Mouse (Mus musculus) hematopoietic stem cell, adult 5-6 weeks (primary cell): ENCODE results near the gene Man2a1. TPM values are rescaled to one million over a fixed set of nuclear protein-coding genes. Genes with fewer than 3 reads are reported as not detected.
A peak's percentile ranks its signal among the peaks of the same experiment; 100 is the strongest.

ENCODE experiments used
- ATAC-seq, 2 experiments: fragments of 125-278 bp in 1 of 2; replicated peaks in 1 of 2; 2 replicates each; pipeline ENCODE4 v1.8.0; 2016 to 2017; ENCODE audit warnings: inconsistent platforms in 2 of 2, mild to moderate bottlenecking in 2 of 2, moderate number of reproducible peaks in 2 of 2, low read depth in 1 of 2, moderate TSS enrichment in 1 of 2; ENCODE audit not compliant: low FRiP score in 2 of 2, poor library complexity in 2 of 2, severe bottlenecking in 2 of 2, insufficient read depth in 1 of 2, low TSS enrichment in 1 of 2
- total RNA-seq: library from RNA; stranded (forward); fragments of 172-1452, 232-1000 nt; gene quantifications from 2 replicates; pipeline ENCODE4 v1.2.3, GENCODE M21; 2017

Man2a1 gene
- total RNA-seq, 1 experiment from 2014 or later, result 18.6 TPM

DNA sequence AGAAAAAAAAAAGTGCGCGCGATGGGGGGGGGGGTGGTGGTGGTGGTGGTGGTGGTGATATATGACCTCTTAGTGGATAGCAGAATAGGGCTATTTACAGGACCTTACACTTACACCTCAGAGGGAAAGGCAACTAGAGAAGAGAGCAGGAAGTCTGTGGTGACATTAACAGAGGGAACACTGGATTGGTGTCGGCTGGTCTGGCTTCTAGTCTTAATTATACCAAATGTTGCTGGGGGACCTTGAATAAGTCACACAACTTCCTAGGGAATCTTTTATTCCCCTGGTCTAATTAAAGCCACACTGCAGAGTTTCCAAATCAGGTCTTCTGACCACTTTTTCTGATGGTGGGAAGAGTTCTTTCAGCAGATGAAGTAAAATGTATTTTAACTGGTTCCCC is 163.0 kb downstream of the Man2a1 start:
- no peak for ATAC-seq

DNA sequence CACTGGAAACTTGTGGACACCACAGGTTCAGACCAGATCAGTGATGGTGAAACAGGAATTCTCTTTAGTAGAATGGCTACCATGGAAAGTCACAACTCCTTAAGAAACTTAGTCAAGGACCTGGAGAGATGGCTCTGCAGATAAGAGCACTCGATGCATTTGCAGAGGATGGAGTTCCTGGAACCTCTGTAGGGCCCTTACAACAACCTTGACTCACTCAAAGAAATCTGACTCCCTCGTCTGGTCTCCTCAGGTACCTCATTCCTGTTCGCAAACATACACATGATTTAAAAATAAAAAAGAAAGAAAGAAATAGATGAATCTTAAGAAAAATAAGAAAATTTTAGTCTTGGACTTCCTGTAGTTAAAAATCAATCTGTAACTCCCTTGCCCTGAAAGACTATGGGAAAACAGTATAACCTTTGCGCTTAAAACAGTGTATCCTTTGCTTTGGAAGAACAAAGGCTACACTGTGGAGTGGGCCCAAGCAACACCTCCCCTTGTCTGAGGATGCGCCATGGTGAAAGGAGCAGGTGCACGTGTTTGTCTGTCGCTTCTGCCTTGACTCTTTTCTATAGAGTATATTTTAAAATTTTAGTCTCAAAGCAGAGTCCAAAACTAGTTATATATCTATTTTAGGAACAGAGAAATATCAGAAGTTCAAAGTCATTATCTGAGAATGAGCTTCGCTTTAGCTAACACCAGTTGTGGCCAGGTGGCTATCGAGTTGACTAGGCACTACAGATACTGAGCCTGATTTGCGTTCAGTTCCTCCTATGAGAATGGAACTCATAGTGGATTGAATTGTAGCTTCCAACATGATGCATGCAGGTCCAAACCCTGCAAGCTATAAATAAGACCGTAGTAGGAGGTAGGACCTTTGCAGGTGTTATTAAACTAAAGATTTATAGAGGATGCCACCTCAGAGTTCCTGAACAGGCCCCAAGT is 163.9 kb downstream of the Man2a1 start:
- no peak for ATAC-seq

DNA sequence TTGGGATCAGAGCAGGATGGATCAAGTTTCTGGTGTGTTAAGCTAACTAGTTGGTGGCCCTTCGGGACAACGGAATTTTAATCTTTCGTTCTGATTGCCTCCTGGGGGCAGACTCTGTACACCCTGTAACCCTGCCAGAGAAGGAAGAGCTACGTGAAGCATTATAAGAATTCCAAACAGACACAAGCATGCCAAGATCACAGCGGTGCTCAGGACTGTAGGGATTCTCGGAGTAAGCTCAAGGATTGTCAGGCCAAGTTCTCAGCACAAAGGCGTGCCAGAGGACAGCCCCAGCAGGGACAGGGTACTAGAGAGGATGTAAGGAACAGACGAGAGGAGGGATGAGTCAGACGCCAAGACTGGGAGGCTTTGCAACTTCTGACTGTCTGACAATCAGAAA is 164.8 kb downstream of the Man2a1 start:
- no peak for ATAC-seq

DNA sequence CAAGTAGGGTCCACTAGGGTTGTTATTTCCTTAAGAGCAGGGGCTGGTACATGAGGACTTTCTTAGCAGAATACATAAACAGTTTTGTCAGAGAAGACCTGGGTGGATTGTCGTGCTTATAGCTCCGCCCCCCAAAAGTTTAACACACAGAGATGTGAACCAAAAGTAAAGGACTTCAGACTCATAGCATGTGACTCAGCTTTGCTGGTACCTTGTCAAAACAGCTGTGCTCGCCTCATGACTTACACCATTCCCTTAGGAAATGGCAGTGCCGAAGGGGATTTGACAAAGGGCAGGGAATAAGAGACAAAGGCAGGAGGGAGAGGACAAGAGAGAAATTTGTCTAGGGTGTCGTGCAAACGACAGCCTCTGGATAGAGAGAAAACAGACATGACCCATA is 166.0 kb downstream of the Man2a1 start:
- no peak for ATAC-seq

DNA sequence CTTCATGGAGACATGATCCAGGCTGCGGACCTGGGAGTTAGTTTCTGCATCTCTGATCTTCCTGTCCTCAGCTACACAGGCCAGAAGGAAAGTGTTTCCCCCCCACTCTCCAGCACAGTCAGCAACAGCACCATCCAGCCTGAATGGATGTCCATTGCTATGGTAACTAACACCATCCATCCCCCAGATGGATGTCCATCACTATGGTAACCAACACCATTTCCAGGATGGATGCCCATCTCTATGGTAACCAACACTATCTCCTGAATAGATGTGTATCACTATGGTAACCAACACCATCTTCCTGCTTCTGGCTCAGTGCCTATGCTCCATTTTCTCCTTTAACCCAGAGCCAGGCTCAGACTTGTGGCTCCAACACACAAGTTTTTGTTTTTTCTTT is 169.7 kb downstream of the Man2a1 start:
- no peak for ATAC-seq

DNA sequence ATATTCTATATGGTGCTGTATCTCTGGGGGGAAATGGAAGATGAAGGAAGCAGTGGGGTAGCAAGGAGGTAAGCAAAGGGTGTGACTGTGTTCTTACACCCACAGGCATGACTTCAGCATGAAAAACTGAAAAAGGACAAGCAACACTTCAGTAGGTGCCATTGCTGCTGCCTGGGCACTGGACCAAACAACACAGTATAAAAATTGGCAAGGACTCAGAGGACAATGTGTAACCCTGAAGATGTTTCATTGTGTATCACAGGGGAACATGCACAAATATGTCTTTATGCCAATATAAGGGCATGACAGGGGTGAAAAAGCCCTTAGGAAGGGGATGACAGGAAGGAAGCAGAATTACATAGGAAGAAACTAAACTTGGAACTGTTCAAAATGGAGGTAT is 172.1 kb downstream of the Man2a1 start:
- ATAC-seq, result no peak

DNA sequence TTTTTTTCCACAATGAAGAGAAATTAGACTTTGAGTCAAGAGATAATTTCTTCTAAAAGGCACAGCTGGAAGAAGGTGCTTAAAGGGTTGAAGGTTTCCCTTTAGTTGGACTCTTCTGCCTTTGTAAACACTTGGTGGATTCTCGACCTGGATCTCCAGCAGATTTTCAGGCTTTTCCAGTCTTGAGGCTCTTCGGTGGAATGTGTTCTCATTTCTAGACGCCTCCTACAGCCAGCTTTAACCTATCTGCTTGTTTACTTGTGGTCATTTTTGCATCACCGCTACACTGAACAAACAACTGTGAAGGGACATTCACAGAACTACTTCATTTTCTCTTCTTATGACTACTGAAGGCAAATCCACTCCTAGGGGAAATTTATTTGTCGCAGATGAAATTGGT is 173.7 kb downstream of the Man2a1 start:
- no peak for ATAC-seq

DNA sequence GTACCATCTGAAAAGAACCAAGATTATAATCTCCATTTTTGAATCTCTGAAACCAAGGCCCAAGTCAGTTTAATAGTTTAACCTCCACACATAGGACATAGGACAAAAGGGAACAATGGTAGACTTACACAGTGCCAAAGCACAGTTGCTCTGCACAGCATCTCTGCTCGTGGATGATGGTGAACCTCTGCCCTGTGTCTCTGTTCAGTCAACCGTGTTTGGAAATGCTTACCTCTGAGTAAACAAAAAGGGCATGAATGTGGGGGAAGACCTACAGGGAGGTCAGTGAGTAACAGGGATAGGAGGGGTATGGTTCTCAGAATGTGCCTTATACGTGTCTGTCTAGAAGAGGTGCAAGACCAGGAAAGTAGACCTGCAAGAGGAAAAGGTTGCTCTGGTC is 177.8 kb downstream of the Man2a1 start:
- no peak for ATAC-seq

DNA sequence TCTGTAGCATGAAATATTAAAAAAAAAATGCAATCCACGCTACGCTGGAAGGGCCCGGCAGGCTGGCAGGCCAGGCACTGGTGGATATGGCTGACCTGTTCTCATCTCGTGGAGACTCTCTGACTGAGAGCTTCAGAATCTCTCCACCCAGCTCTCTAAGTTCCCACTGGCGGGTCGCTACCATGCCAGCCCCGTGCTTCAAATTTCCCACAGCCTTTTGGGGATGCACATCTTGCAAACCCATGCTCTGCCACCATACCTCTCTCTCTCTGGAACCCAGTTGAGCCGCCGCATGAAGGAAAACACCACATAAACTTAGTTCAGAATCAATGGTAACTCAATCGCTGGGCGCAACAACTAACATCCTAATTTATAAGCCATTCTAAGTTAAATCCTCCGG is 178.2 kb downstream of the Man2a1 start:
- no peak for ATAC-seq

DNA sequence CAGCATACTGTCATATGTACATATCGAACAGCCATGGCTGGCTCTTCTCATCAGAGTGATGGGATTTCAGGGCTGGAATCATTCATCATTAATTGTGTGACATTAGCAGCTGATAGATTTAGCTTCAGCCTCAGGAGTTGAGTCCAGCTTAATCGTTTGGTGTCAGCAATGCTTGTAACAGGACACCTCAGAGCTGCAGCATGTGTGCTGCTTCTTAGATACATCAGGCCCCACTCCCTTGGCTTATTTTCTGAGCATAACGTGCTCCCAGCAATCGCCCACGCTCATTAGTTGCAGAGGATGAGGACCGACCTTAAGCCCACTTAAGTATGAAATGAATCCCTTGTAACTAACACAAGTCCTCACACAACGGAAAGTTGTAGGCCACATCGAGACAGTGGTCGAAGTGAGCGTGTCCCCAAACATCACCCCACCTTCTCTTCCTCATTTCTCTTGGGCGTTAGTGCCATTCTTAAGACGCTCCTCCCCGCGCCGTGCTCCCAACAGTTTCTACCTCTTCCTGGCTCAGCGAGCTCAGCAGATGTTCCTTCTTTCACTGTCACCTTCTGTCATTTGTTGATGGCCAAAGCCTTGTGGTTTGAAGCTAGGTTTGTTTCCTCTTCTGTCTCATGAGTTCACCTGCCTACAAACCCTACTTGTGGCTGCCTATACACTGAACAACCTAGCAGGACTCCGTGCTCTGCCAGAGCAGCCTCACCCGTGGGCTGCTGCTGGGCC is 180.4 kb downstream of the Man2a1 start:
- ATAC-seq, result 0 out of 4 replicates have a peak, but pooled peaks of 1 of the 2 experiments have one; percentile 12

DNA sequence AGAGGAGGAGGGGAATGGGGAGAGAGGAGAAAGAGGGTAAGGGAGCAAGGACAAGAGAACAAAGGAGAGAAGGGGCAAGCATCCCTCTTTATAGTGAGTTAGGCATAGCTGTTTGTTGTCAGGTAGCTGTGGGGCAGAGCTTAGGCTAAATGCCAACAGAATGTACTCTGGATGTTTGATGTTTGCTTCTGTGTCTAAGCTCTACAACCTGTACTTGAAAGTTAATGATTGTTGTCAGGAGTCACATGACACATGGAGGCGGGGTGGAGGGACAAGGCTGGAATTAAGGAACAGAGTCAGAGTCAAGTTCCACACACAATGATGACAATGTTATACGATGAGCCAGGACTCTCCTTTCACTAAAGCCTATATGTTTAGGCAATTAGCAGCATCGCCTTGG is 181.8 kb downstream of the Man2a1 start:
- no peak for ATAC-seq

DNA sequence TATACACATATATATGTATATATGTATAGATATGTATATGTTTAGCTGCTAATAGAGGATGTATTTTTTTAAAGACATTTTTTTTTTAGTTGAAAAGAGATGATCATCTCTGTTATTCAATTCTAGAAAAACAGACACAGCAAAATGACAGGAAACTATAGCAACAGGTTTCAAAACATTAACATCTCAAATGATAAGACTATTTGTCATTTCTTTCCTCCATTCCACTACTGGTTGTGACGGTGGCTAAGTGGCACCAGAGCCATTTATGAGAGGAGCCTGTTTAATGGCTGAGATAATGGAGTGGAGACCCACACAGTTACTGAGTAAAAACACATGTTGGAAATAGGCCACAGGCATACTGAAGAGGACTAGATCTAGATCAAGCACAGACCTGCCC is 185.4 kb downstream of the Man2a1 start:
- ATAC-seq, result no peak

DNA sequence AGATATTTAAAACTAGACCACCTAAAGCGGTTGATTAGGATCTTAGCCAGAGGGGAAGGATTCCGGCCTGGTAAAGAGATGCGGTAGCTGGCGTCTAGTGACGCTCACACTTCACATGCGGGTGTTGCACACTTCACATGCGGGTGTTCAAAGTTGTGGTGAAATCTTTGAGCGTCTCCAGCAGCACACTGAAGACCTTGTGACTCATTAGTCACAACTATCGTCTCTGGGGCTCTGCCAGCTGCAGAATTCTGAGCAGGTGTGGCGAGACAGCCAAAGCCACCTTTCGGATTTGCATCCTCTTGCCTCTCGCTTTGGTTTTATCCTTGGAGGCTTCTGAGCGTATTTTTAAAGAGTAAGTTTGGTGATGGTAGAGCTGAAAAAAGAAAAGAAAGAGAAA is 187.8 kb downstream of the Man2a1 start:
- ATAC-seq, result no peak

DNA sequence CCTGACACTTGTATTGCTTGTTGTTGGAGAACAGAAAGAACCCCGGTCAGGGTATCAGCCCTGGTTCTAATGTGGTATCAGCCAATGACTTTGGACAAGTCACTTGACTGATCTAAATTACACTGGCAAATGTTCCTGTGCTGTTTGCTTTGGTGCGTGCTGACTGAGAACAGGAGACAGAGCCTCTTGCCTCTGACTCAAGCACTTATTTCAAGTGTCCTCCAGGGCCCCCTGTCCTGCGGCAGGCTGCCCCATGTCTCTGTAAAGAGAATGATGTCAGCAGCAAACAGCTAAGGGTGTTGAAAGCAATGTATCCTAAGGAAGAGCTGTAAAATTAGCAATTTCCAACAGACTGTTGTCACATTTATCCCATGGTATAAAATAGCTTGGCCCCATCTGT is 188.6 kb downstream of the Man2a1 start:
- ATAC-seq, result no peak

DNA sequence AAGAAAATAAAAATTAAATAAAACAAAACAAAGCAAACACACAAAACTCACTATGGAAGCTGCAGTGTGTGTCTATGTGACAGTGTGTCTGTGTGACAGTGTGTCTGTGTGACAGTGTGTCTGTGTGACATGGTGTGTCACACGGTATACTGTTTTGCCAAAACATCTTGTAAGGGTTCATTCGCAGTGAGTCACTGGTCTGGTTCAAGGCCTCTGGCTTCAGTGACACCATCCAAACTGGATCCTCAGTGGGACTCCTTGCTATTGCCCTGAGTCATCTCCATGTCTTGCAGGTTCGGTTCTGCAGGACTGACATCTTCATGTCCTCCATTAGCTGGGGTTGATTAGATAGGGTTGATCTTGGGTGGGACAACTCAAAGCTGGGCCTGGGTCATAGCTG is 191.5 kb downstream of the Man2a1 start:
- ATAC-seq, result no peak

DNA sequence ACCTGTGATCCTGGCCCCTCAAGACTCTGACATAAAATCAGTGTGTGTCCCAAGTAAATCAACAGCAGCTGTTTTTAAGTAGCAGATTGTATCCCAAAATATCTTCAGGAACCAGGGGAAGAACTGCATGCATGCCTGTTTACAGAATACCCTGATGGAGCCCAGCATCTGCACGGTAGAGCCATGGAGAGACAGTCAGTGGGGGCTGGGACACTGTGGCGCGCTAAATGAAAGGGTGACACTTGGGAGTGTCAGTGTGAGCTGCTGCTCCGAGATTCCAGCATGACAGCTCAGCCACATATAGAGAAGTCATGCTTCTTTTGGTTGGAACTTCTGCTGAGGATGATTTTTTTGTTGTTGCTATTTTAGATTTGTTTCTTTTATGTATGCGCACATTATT is 192.1 kb downstream of the Man2a1 start:
- no peak for ATAC-seq

DNA sequence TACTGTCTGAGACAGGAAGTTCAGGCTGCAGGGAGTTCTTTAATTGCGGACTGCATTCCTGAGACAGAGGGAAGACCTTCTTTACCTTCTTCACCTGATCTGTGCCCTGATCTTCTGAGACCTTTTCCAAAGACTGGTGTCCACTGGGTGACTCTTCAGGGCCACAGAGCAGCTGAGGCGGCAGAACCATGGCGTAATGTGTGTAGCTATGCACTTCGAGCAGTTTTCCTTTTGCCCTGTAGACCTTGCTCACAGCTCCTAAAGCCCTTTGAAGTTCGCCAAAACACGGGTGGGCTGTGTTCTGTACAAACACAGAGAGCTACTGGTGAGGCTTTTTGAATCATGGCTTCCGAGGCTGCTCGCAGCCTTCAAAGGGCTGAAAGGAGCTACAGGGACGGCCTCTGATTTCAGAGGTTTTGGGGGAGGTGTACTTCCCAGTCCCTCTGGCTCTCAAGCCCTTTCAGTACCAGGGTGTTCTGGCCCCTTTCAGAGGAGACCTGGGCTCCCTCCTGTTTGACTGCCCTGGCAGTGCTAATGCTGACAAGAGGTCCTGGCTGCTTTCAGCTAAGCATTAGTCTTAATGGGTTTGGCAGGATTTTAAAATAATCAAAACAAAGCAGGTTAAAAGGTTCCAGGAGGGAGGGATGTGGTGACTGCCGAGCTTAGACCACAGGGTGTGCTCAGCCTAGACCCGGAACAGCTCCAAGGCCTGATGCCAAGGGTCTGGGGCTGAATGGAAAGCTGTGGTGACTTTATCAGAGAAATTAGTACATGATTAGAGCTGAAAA is 201.8 kb downstream of the Man2a1 start:
- 0 out of 4 replicates have a peak, but pooled peaks of 1 of the 2 experiments have one; percentile 4 for ATAC-seq

DNA sequence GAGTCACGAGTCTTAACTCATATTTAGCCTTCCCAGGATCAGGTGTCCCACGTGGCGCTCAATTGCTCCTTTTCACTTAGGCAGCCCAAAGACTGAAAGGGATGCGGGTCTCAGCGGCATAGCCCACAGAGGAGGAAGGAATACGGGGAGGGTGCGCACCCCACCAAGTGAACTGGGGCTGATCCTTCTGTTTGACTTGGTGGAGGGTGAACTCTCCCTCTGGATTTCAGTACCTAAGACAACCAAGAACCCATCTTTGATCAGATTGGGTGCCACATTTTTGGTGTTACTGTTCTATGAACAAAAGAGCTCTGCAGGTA is 202.4 kb downstream of the Man2a1 start:
- no peak for ATAC-seq
